Mouse (Mus musculus): Measurements from ENCODE around the gene Vav2.

Gene Vav2

GRCm38 (mm10) chr2:27218569-27218968, 208.3 kb downstream of the Vav2 start:
- no peak for ATAC-seq (ENCODE audit: insufficient number of reproducible peaks, low FRiP score, low TSS enrichment)

DNA sequence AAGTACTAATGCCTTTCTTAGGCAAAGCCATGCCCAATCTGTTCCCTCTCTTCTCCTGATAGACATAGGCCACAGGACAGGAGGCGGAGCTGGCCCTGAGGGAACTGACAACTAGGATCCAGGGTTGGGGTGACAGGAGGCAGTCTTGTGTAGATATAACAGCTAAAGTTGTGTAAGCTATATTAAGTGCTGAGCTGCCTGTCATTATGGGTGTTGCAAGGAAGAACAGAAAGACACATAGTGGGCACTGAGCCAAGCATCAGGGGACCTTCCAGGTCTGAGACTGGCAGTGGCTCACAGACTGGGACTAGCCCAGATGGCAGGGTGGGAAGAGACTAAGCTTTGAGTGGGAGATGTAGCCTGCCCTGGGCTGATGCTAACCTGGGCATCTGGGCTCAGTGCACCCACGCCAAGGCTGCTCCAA, 208.7 kb downstream of the Vav2 start:
- ATAC-seq (ENCODE audit: insufficient number of reproducible peaks, low FRiP score, low TSS enrichment) = no peak

- ATAC-seq (ENCODE audit: insufficient number of reproducible peaks, low FRiP score, low TSS enrichment) = no peak
Observed at GRCm38 (mm10) chr2:27215537-27215936, 211.3 kb downstream of the Vav2 start.
